Mouse (Mus musculus): ENCODE data around the gene Nav2.

Nav2 gene

DNA sequence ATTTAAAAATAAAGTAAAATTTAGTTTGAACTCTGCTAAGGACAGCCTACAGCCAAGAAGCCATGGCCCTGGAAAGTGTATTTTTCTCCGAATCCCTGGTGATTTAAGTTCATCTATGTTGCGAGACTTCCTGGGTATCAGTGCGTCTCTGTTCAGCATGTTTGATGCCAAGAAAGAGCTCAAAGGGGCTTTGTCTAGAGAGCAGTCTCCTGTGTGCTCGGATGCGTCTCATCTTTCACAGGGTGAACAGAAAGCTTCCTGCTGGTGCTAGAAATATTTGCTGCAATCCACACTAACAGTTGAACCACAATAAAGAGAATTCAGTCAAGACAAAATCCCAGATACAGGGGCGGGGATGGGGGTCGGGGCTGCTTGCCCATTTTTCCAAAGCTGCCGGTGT lies 572.4 kb downstream of the Nav2 start:
- DNase-seq (ENCODE audit: low read depth, low spot score): no peak

DNA sequence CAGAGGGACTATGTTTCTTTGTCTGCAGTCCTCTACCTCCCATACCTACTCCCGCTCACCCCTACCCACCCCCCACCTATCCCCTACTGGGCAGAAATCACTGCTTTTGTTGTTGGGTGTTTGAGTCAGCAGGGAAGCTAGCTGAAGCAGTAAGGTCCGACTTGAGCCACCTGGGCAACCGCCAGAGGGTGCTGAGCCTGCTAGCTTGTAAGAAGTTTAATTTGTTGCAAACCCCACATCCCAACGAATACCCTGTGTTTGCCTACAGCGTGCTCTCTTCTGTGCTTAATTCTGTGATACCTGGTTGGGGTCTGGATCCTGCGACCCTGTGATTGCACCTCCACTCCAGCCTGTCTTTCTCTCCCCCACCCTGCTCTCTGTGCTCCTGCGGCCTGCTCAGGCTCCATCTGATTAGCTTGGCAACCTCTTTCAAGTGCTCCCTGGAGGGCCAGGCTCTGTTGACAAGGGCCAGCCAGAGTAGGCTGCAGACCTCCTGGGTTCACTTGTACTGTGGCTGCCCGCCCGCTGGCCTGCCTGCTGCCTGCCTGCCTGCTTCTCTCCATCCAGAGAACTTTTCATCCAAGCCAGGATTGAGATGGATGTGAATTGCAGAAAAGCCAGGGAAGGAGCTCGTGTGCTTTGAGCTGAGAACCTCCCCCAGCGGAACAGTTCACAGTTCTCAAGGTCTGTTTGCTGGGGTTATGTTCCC lies 575.7 kb downstream of the Nav2 start:
- DNase-seq (ENCODE audit: low read depth, low spot score): no peak

GRCm38 (mm10) chr7:49485292-49485847 lies 576.9 kb downstream of the Nav2 start:
- DNase-seq (ENCODE audit: low read depth, low spot score): peak; percentile 71

- no peak for DNase-seq (ENCODE audit: low read depth, low spot score)
Observed at GRCm38 (mm10) chr7:49487347-49487746, 578.8 kb downstream of the Nav2 start.

DNA sequence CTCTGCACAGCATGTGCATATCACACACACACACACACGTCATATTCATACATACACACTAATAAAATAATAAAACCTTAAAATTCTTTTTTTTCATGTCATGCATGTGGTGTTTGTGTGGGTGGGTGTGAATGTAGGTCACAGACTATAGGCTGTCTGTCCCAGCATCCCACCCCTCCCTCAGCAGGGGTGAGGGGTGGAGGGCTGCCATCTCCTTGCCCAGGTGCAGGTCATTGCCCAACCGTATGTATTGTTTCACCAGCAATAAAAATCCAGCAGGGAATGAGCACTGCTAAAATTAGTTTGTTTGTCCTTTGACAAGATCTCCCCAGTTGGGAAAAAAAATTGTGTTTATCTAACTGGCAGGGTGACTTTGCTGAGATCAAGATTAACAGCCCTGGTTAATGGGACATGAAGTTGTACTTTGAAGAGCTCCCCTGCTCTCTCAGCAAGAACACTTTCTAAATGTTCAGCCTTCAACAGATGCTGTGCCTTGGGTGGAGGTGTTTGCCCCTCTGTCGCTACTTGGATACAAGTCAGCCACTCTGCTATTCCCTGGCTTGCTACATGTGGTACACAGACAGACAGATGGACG lies 580.1 kb downstream of the Nav2 start:
- DNase-seq (ENCODE audit: low read depth, low spot score): no peak

DNA sequence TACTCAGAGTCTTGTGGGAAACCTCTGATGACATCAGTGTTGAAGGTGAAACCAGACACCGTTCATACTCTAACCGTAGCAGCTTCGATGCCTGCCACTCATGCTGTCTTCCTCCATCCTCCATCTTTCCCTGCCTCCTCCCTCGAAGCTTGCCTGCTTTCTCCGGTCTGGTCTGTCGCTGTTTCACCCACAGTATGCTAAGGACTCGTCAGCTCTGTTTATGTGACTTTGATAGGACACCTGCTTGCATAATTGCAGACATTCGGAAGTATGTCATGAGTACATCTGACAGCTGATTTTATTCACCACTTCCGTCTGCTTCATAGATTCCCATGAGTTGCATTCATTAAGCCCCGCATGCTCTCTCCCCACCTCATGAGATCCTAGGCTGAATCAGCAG lies 582.3 kb downstream of the Nav2 start:
- no peak for DNase-seq (ENCODE audit: low read depth, low spot score)

GRCm38 (mm10) chr7:49492622-49493021 lies 584.1 kb downstream of the Nav2 start:
- no peak for DNase-seq (ENCODE audit: low read depth, low spot score)

DNA sequence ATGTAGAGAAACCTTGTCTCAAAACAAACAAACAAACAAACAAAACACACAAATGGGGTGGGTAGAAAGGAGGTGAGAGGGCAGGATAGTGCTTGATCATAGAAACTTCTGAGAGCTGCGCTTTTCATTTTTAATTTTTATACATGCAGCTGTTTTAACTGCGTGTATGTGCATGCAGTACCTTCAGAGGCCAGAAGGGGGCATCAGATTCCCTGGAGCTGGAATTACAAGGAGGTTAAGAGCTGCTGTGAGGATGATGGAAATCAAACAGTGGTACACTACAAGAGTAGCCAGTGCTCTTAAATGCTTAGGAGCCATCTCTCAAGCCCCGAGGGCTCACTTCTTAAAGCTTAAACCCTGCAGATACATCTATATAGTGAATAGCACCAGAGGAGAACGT lies 584.7 kb downstream of the Nav2 start:
- peak; percentile 44 for DNase-seq (ENCODE audit: low read depth, low spot score)

DNA sequence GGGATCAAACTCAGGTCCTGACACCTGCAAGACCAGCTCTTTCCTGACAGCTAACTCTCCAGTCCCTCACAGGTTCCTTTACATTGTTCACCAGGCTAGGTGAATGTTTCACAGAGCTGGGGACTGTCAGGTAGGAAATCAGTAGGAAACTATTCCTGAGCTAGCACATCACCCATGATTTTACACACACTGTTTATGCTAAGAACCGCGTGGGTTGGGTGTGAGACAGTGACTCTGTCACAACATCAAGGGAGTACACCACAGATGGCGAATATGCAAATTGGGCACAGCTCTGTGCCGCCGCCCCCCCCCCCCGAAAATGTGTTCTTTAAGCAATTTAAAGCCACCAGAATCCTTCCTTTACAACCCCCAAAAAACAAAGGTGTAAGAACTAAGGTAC lies 586.1 kb downstream of the Nav2 start:
- no peak for DNase-seq (ENCODE audit: low read depth, low spot score)

DNA sequence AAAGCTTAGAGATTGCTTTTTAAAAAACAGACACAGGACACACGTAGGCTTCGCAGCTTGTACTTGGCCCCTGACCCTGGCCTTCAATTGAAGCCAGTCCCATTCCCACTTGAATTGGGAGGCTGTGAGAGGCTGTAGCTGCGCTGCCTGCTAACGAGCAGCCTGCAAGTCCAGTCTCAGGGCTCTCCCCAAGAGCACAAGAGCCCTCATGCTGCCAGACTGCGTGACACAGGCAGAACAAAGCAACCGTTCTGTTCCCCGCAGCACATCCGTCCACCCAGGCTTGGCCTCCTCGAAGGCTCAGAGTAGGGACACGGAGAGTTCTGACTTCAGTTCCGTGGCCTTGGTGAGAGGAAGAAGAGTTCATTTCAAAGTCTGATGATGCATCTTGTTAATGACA lies 587.6 kb downstream of the Nav2 start:
- no peak for DNase-seq (ENCODE audit: low read depth, low spot score)

DNA sequence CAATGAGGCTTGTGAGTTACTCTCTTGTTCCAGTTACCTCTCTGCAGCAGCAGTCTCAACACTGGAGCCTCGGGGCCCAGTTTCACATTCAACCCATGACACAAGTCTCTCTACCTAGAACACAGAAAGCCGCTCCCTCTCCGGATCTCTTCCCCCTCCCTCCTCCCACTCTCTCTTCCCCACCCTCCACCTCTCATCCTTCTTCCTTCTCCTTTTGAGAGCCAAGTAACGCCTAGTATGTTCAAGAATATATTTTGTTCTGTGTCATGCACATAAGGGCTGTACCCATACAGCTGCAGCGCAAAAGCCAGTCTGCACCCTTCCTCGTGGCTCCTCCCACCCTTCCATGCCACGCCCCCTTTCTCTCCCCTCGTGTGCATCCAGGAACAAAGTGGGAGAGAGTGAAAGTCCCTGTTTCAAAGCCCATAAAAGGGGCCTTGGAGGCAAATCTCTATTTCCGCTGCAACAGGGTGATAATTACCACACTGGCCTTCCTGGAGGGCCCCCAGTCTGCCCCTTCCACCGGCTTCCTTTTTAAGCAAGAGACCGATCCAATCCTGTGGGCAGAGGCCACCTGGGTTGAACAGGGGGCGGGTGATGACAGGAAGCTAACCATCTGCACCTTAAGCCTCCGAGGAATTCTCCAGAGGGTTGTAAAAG lies 588.4 kb downstream of the Nav2 start:
- peak; percentile 76 for DNase-seq (ENCODE audit: low read depth, low spot score)

DNA sequence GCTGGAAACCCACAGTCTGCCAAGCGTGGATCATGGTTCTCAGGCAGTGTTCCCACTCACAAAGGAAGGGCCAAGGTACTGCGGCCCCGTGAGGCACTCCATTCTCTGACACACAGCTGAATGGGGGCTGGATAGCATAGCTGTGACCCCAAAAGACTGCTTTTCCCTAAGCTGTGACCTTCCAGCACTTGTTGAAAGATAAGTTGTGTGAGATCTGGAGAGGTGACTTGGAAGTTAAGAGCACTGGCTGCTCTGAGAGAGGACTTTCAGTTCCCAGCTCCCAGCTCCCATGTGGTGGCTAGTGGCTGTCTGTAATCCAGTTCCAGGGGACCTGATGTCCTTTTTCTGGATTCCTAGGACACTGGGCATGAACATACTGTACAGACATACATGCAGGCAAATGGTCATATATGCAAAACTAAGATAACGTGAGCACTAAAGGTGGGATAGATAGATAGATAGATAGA lies 588.9 kb downstream of the Nav2 start:
- DNase-seq (ENCODE audit: low read depth, low spot score): no peak

DNA sequence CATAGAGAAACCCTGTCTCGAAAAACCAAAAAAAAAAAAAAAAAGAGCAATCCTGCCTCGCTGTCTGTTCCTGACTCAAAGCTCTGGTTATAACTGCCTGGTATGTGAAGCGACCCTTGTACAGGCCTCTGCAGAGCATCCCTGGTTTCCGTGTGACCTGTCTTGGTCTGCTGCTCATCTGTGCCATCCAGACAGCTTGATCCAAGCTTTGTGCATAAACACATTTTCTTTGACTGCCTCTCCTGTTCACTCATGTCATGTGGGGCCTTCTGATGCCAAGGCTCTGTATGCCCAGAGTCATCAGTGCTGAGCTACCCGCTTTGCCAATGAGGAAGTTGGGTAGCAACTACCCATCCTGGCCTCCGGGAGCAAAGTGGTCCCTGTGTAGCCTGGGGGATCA lies 591.1 kb downstream of the Nav2 start:
- no peak for DNase-seq (ENCODE audit: low read depth, low spot score)

DNA sequence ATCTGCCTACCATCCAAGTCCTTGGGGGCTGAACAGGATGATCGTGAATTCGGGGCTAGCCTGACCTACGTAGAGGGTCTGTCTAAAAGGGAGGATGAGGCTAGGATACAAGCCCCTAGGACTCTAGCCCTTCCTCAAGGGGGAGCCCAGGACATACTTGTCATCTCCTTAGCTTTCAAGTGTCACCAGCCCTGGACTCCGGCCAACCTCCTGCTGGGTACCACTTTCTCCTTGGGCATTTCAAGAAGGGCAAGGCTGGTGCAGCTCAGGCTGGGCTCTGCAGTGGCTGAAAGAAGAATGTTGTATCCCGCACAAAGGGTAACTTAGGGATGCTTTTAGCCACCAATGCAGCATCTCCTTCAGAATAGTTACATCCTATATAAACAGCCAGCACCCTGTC lies 592.4 kb downstream of the Nav2 start:
- DNase-seq (ENCODE audit: low read depth, low spot score): no peak

DNA sequence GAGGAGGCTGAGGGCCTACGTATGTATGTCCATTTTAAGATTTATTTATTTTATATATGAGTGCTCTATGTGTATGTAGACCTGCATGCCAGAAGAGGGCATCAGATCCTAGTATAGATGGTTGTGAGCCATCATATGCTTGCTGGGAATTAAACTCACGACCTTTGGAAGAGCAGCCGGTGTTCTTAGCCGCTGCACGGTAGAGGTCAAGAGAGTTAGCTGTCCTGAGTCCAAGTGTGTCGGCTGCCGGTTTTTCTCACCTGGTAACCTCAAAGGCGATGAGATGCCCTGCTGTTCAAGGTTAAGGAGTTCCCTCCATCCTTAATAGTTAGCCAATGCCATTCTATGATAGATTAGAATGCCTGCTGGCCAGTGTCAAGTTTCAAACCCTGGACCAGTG lies 594.9 kb downstream of the Nav2 start:
- DNase-seq (ENCODE audit: low read depth, low spot score): no peak

DNA sequence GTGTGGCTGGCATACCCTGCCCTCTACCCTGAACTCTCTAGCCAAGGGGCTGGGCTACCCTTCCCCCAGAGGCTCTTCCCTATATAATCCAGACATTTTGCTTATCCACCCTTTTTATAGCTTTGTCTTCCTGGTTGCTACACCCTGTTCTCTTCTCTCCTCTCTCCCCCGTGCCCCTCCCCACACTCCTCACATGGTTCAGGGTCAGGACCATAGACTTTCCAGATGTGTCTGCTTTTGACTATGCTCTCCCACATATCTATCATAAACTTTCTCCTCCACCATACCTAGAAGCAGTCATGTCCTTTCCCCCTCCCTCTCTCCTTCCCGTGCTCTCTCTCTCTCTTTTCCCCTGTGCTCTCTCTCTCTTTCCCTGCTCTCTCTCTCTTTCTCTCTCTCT lies 595.4 kb downstream of the Nav2 start:
- DNase-seq (ENCODE audit: low read depth, low spot score): no peak

- DNase-seq (ENCODE audit: low read depth, low spot score): no peak
Observed at GRCm38 (mm10) chr7:49504297-49504696, 595.8 kb downstream of the Nav2 start.

DNA sequence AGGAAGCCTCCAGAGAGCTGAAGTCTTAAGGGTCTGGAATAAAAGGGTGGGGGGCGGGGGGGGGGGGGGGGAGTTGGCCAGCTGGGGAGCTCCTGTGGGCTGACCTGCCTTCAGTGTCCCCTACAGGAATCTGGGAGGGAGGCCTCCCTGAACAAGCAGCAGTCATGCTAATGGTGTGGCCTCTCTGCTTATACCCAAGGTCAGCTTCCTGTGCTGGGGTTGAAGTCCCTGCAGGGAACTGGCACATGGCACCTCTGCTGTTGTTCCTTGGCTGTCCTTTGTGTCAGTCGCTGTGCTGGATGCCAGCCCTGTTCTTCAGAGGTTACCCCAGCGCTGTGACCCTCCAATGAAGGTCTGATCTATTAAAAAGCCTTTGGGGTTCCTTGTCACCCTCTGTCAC lies 596.5 kb downstream of the Nav2 start:
- DNase-seq (ENCODE audit: low read depth, low spot score): no peak

- no peak for DNase-seq (ENCODE audit: low read depth, low spot score)
Observed at GRCm38 (mm10) chr7:49506085-49506820, 597.7 kb downstream of the Nav2 start.

DNA sequence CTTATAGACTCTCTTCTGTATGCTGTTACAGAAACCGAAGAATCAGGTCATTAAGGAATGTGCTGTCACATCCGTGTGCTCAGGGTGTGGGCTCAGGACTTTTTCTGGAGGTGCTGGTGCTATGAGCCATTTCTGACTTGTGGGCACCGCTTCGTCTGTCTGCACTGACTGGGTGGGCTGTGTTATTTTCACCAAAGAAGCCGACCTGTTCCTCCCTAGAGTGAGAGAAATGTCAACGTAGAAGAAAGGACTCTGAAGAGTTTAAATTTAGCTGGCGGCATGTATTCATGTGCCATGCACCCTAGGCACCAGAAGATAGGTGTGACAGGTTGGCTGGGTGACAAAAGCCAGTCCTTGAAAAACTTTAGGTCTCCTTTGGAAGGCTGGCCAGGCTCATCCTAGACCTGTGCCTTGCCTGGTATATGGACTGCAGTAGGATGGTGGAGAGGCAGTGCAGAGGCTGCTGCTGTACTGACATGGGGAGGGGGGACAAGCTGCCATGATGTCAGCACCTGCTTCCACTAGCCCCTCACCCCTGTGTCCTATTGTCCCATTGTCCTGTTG lies 599.5 kb downstream of the Nav2 start:
- DNase-seq (ENCODE audit: low read depth, low spot score): no peak

GRCm38 (mm10) chr7:49511820-49512453 lies 603.4 kb downstream of the Nav2 start:
- no peak for DNase-seq (ENCODE audit: low read depth, low spot score)

Data from forelimb bud, embryonic 11.5 days (tissue).